Mouse (Mus musculus): ENCODE results near the gene Gm10638.

Gm10638 gene

DNA sequence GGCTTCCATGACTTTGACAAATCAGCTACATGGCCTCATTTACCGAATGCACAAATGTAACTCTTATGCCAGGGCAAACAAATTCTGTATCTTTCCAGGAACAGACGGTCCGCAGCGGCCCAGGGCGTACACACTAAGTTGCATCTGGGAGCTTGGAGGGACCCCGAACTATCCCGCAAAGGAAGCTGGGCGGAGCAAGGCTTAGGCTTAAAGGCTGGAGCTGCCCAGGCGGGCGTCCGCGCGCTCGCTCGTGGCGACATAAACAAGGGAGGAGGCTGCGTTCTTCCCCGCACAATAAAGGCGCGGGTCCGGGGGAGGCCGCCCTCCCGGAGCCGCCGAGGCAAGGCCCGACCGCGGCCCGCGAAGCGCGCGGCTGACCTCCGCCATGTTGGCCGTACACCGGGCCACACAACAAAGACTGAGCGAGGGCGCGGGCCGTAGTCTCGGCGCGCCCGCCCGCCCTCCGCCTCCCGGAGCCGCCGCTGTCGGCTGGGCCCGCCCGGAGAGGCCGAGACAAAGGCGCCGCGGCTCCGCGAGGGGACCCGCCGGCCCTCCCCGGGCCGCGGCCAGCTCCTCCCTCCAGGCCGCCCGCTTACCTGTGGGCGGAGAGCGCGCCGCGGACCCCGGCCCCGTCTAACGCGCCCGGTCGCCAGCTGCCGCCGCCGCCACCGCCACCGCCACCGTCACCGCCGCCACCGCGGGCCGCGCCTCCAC, at the start of gene Gm10638, which contains the start of gene Siah1a:
Gm10638 (plus strand) TSS at position 479 of the 714 bp plus-strand sequence.
Siah1a (minus strand) TSS at position 714 of the 714 bp plus-strand sequence.
- DNase-seq (ENCODE audit: low spot score), result peak; percentile 50

- DNase-seq (ENCODE audit: low spot score), result no peak
Measured at GRCm38 (mm10) chr8:86695703-86696102, 49.8 kb upstream of the Gm10638 start.

DNA sequence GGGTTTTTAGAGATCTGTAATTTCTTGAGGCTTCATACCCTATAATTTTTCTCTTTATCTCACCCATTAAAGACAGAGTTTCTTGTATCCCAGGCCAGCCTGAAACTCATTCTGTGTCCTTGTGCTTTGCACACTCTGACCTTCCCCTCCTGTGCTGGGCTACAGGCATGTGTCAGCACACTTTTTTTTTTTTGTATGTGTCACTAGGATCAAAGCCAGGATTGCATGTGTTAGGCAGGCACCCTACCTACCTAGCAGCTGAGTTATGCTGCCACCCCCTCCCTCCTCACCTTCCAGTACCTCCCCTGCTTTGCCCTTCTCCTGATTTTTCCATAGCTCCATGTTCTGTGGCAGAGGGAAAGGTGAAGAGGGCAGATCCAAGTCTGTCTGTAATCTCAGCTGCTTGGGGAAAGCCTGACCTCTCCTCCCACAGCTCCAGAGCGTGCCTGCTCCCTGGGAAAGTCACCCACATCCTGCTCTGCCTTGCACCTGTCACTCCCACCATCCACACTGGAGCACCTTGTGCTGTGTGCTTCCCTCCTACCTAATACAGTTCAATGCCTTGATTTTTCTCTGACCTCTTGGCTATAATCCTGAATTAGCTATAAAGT, 46.6 kb upstream of the Gm10638 start:
- no peak for DNase-seq (ENCODE audit: low spot score)

DNA sequence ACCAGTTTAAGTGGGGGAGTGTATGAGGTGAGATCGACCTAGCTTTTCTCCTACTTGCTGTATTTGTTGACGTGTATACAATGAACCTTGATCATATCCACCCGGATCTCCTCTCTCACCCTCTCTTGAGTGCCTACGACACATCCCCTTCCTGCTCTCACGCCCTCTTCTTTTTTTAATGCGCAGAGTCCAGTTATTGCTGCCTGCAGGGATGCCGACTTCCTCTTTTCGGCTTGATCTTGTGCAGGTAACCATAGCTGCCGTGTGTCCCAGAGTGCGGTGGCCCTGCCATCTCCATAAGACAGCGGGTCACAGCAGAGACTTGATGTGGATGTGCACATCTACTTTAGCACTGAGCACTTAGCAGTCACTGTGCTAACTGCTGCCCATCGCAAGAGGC, 46.0 kb upstream of the Gm10638 start:
- DNase-seq (ENCODE audit: low spot score), result no peak

DNA sequence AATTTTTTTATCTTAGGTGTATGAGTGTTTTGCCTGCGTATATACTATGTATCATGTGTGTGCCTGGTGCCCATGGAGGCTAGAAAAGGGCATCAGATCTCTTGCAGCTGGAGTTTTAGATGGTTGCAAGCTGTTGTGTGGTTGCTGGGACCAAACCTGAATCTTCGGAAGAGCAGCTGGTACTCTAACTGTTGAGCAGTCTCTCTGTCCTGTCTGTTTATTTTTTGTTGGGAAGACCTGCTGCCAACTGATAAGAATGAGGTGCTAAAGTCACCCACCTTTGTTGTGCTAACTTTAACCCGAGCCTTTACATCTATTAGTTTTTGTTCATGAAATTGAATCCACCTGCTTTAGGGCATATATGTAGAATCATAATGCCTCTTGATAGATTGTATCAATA, 43.0 kb upstream of the Gm10638 start:
- DNase-seq (ENCODE audit: low spot score), result no peak

DNA sequence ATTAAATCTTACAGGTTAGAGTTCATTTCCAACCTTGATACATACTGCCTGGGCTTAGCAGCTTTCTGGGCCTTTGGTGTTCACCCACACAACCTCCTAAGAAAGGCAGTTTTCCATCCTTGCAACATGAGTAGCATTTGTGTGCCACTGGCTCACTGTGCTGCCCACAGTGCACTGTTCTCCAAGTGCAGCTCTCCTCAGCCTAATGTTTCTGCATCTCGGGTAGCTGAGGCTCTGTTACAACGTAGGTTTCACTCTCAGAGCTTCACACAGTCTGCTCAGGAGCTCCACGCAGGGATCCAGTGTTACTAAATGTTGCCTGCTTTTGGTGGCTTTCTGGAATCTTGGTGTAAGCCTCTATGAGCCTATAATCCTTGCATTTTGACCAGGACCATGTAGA, 40.2 kb upstream of the Gm10638 start:
- no peak for DNase-seq (ENCODE audit: low spot score)

GRCm38 (mm10) chr8:86706756-86707155, 38.7 kb upstream of the Gm10638 start:
- DNase-seq (ENCODE audit: low spot score), result no peak

GRCm38 (mm10) chr8:86707873-86708272, 37.6 kb upstream of the Gm10638 start:
- DNase-seq (ENCODE audit: low spot score), result no peak

- DNase-seq (ENCODE audit: low spot score), result no peak
Measured at GRCm38 (mm10) chr8:86712594-86712993, 32.9 kb upstream of the Gm10638 start.

- no peak for DNase-seq (ENCODE audit: low spot score)
Measured at GRCm38 (mm10) chr8:86713407-86714188, 31.9 kb upstream of the Gm10638 start.

DNA sequence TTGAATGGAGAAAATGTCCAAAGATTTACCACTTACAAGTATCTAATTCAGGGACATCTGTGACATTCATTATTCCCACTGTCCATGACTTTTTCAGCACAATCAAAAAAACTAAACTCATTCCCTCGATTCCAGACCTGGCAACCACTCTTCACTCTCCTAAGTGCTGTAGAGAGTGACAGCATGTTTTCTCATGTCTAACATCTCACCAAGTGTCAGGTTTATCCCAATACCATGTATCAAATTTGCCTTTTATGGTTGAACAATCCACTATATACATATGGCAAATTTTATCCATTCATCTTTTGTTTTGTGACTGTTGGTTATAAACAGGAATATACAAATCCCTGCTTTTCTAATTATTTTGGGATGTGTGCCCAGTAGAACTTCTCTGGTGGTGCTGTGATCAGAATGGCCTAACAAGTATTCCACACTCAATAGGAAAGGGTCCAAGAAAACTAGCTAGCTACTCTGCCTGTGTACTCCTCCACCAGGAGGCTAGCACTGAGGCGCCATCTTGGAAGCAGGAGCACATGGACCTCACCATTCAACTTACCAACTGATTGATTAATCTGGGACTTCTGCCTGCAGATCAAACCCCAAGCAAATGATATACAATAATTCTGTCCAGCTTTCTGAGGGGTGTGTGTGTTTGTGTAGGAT, 27.0 kb upstream of the Gm10638 start:
- DNase-seq (ENCODE audit: low spot score), result no peak

- DNase-seq (ENCODE audit: low spot score), result no peak
Measured at GRCm38 (mm10) chr8:86719368-86719767, 26.1 kb upstream of the Gm10638 start.

DNA sequence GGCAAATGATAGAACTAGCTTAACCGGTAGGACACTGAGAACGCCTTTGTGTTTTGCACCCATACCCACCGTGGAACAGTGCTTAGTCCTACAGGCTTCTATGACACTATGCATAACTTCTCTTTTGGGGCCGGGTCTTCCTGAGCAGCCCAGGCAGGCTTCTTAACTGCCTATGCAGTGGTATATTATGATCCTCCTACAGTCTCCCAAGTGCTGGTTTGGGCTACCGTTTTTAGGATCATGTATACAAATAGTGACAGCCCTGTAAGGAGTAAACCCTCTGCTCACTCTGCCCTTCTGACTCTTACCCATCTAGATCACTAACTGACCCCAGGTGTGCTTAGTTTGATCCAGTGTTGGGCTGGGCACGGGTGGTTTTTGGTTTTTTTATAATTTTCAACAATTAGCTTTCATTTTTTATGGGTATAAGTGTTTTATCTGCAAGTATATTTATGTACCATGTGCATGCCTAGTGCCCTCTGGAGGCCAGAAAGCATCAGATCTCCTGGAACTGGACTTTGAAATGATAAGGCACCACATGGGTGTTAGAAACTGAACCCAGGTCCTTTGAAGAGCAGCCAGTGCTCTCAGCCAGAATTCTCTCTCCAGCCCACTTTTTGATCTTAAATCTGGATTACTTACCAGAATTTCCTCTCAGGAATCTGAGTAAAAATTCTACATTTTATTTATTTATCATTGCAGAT, 24.6 kb upstream of the Gm10638 start:
- DNase-seq (ENCODE audit: low spot score), result no peak

GRCm38 (mm10) chr8:86721490-86721889, 24.0 kb upstream of the Gm10638 start:
- DNase-seq (ENCODE audit: low spot score), result no peak

GRCm38 (mm10) chr8:86726959-86727358, 18.5 kb upstream of the Gm10638 start:
- no peak for DNase-seq (ENCODE audit: low spot score)

DNA sequence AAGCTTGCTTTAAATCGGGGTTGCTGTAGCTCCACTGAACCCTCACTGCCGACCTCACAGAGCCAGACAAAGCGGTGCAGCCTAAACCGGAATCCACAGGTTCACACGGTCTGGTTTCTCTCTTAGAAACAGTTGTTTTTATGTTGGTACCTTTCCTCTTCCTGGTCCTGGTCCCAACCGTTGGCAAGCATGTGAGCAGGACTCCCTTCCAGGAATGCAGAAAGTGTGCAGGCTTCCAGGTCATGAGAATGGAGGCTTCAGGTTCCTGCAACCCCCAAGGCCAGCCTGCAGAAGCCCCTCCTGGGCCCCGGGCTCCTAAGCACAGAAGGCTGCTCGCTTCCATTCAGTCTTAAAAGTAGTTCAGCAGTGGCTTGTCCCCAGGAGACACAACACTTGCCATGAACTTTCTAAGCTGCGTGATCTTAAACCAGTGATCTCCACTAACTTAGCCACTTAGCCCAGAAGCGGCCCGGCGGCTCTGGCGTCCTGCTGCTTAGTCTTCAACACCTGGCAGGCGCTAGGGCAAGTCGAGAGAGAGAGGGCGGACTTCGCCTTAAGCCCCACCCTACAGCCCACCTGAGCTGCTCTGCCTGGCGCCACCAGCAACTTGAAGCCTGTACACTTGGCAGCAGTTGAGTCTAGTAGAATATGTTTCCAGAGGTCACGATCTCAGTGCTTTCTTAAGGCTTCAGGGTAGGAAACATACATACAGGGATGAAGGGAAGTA, 17.1 kb upstream of the Gm10638 start:
- no peak for DNase-seq (ENCODE audit: low spot score)

DNA sequence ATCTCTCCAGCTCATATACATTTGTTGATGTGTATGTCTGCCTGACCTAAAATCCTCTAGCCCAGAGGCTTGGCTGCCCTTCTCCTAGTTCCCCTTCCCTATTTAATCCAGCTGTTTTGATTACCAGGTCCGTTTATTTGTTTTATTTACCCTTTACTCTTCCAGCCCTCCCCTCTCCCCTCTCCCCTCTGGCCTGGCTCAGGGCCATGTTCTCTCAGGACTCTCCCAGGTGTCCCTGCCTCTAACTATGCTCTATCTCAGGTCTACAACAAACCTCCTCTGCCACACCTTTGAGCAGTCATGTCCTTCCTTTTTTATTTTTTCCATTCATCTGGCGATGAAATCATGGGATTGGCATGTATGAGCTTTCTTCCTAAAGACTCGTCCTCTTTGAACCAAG, 15.2 kb upstream of the Gm10638 start:
- DNase-seq (ENCODE audit: low spot score), result no peak

GRCm38 (mm10) chr8:86730860-86731259, 14.6 kb upstream of the Gm10638 start:
- DNase-seq (ENCODE audit: low spot score), result no peak

DNA sequence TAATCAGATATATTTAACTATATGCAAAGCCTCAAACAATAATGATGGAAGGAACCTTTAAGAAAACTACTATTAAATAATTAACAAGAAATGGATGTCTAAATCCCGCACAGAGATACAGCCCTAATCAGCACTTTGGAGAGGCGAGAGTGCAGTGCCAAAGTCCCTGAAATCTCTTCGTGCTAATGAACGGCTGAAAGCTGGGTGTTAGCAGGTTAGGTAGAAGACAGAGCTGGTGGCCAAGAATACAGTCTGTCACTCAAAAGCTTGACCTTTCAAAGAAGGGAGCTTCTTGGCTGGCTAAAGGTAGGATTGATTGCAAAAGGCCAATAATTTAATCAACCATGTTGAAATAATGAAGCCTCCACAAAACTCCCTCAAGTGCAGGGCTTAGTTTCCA, 11.3 kb upstream of the Gm10638 start:
- DNase-seq (ENCODE audit: low spot score), result no peak

DNA sequence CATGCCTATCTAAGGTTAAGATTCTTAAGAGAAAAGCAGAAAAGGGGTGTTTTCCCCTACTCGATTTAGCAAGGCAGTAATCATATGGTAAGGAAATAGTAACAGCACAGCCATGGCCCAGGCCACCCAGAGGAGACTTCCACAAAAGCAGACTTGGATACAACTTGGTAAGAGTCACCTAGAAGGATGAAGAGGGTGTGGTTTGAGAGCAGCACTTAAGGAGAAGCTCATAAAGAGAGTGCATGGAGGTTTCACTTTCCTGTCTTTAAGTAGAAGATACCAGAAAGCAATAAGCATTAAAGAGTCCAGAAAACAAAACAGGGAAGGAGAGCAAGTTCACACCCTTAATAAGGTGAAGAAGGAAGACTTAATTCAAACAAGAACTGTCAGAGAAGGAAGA, 10.5 kb upstream of the Gm10638 start:
- DNase-seq (ENCODE audit: low spot score), result no peak

DNA sequence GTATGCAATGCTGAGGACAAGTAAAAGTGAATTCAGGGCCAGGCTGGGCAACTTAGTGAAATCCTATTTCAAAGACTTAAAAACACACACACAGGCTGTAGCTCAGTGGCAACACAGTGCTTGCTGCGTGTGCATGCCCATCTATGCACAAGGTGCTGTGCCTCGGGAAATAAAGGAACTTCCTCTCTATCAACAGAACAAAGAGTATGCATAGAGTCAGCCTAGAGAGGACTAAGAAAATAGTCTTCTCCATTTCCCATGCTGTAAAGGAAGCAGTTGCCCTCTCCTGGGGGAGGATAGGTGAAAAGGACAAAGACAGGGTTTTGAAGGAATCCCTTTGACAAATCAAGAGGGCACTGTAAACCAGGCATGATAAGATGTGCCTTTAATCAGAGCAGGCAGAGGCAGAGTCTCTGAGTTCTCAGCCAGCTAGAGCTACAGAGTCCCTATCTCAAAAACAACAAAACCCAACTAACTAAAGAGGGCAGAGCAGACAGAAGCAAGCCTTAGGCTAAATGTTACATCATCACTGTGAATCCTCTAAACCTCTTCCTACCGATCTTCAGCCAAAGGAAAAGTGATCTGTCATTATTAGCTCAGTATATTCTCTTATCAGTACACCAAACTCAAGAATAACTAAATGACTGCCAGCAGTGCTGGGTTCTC, 9.9 kb upstream of the Gm10638 start:
- no peak for DNase-seq (ENCODE audit: low spot score)
